Mouse (Mus musculus) heart, embryonic 16.5 days (tissue): Measurements from ENCODE around the gene Esrp2. TPM values are rescaled to one million over a fixed set of nuclear protein-coding genes. Genes with fewer than 3 reads are reported as not detected.

ENCODE experiments used
- ATAC-seq: fragments of 200-750 bp; cut with Nextera tagmentation; replicated peaks from 2 replicates; pipeline ENCODE4 v1.8.0; 2017; ENCODE audit warnings: moderate number of reproducible peaks; ENCODE audit not compliant: insufficient read depth, low FRiP score; ENCODE audit errors: extremely low read depth
- H3K27ac ChIP-seq: fragments of 300-500 bp; sonication (generic); 2 replicates; pipeline ENCODE4 v1.5.1; 2014; ENCODE audit warnings: mild to moderate bottlenecking, low read length, control low read depth, moderate library complexity
- H3K27me3 ChIP-seq: fragments of 300-500 bp; sonication (generic); 2 replicates; pipeline ENCODE4 v1.6.1; 2014; ENCODE audit warnings: low read length, mixed read lengths; ENCODE audit not compliant: control insufficient read depth, insufficient read depth
- H3K36me3 ChIP-seq: fragments of 300-500 bp; sonication (generic); 2 replicates; pipeline ENCODE4 v1.6.1; 2014; ENCODE audit not compliant: control insufficient read depth, insufficient read depth
- H3K4me1 ChIP-seq: fragments of 300-500 bp; sonication (generic); 2 replicates; pipeline ENCODE4 v1.6.1; 2014; ENCODE audit warnings: low read length, mixed read lengths; ENCODE audit not compliant: control insufficient read depth, insufficient read depth
- H3K4me2 ChIP-seq: fragments of 300-500 bp; sonication (generic); 2 replicates; pipeline ENCODE4 v1.6.1; 2014; ENCODE audit warnings: low read depth, mild to moderate bottlenecking, control low read depth, low read length
- H3K4me3 ChIP-seq: fragments of 300-500 bp; sonication (generic); 2 replicates; pipeline ENCODE4 v1.5.1; 2014; ENCODE audit warnings: mild to moderate bottlenecking, control low read depth, low read length
- H3K9ac ChIP-seq: fragments of 300-500 bp; sonication (generic); 2 replicates; pipeline ENCODE4 v1.6.1; 2014; ENCODE audit warnings: low read length, control low read depth
- H3K9me3 ChIP-seq: fragments of 300-500 bp; sonication (generic); replicated peaks from 2 replicates; pipeline ENCODE4 v1.6.1; 2016; ENCODE audit warnings: low read length; ENCODE audit not compliant: control insufficient read depth
- WGBS: fragments of 180-500 bp; shearing (Covaris S2); extraction: QIAGEN DNeasy Blood & Tissue Kit; methylation state at CpG from one replicate; pipeline ENCODE4 v1.1.7; 2014; 5-methylcytosine and 5-hydroxymethylcytosine counted together
- polyA plus RNA-seq: library from polyadenylated mRNA; unstranded; fragments of >200 nt; fragmentation: Nextera tagmentation; extraction: Ambion mirVana; gene quantifications from 2 replicates; pipeline ENCODE4 v1.2.1, GENCODE M21; 2015

The Esrp2 gene
- 1.9 and 6.6 TPM in 2 replicates for polyA plus RNA-seq

- H3K27me3 ChIP-seq: peaks cover 23% of the 10 kb centered on the region
- H3K27ac ChIP-seq: peak within 1 kb of the TSS; percentile 57
- under 1% methylated on average over 85 of the region's 86 CpGs for WGBS
- H3K9ac ChIP-seq: peak within 1 kb of the TSS; percentile 74
- ATAC-seq: peak; percentile 25; the same call in 1 of the 2 replicates
- peak within 1 kb of the TSS; percentile 81 for H3K4me2 ChIP-seq
- H3K4me1 ChIP-seq: peaks cover 21% of the 10 kb centered on the region
- no peaks in the 10 kb centered on the region for H3K9me3 ChIP-seq
- H3K36me3 ChIP-seq: peaks cover 4% of the 10 kb centered on the region; the same call in 1 of the 2 replicates
- H3K4me3 ChIP-seq: peak within 1 kb of the TSS; percentile 71
These were observed at the start of gene Esrp2 for GRCm38 (mm10) chr8:106136156-106137130. TSS of gene Esrp2 (minus strand) at chr8:106136974.

- WGBS: 90% methylated on average over 3 of the region's 3 CpGs
- ATAC-seq: no peak
- Histone ChIP-seq H3K27me3 (no peaks in the 10 kb centered on the region), H3K4me1 (no peaks in the 10 kb centered on the region), H3K36me3 (peaks cover 10% of the 10 kb centered on the region; the same call in 1 of the 2 replicates), H3K4me2 (no peak overlapping the region), H3K4me3 (no peak overlapping the region), H3K27ac (no peak overlapping the region), H3K9me3 (no peaks in the 10 kb centered on the region), H3K9ac (no peak overlapping the region)
These were observed 49.6 kb upstream of the Esrp2 start for GRCm38 (mm10) chr8:106186394-106186793.

- WGBS: 87% methylated on average over 8 of the region's 8 CpGs
- Histone ChIP-seq H3K36me3 (peaks cover 10% of the 10 kb centered on the region; the same call in 1 of the 2 replicates), H3K9me3 (no peaks in the 10 kb centered on the region)
These were observed 49.0 kb upstream of the Esrp2 start for GRCm38 (mm10) chr8:106185628-106186270.

GRCm38 (mm10) chr8:106178428-106178827, 41.7 kb upstream of the Esrp2 start:
- H3K27ac ChIP-seq: no peak overlapping the region
- WGBS: 61% methylated on average over 2 of the region's 2 CpGs
- no peaks in the 10 kb centered on the region for H3K36me3 ChIP-seq

More at GRCm38 (mm10) chr8:106185628-106186270, 49.0 kb upstream of the Esrp2 start:
- Histone ChIP-seq H3K4me1 (no peaks in the 10 kb centered on the region), H3K27ac (no peak overlapping the region), H3K9ac (no peak overlapping the region), H3K4me2 (no peak overlapping the region), H3K4me3 (no peak overlapping the region), H3K27me3 (no peaks in the 10 kb centered on the region)
- ATAC-seq: no peak

GRCm38 (mm10) chr8:106177594-106177993, 40.8 kb upstream of the Esrp2 start:
- Histone ChIP-seq H3K36me3 (no peaks in the 10 kb centered on the region), H3K27ac (no peak overlapping the region), H3K4me1 (peaks cover 2% of the 10 kb centered on the region; the same call in 1 of the 2 replicates), H3K9me3 (no peaks in the 10 kb centered on the region), H3K4me2 (no peak overlapping the region), H3K27me3 (no peaks in the 10 kb centered on the region), H3K9ac (no peak overlapping the region), H3K4me3 (no peak overlapping the region)
- WGBS: 61% methylated on average over 1 of the region's 1 CpGs
- ATAC-seq: no peak

More at GRCm38 (mm10) chr8:106178428-106178827, 41.7 kb upstream of the Esrp2 start:
- Histone ChIP-seq H3K9ac (no peak overlapping the region), H3K9me3 (no peaks in the 10 kb centered on the region), H3K27me3 (no peaks in the 10 kb centered on the region), H3K4me1 (peaks cover 2% of the 10 kb centered on the region; the same call in 1 of the 2 replicates), H3K4me3 (no peak overlapping the region), H3K4me2 (no peak overlapping the region)
- ATAC-seq: no peak

GRCm38 (mm10) chr8:106176891-106177290, 40.1 kb upstream of the Esrp2 start:
- Histone ChIP-seq H3K27me3 (no peaks in the 10 kb centered on the region), H3K4me1 (peaks cover 2% of the 10 kb centered on the region; the same call in 1 of the 2 replicates), H3K27ac (no peak overlapping the region), H3K36me3 (no peaks in the 10 kb centered on the region), H3K9ac (no peak overlapping the region), H3K9me3 (no peaks in the 10 kb centered on the region), H3K4me2 (no peak overlapping the region), H3K4me3 (no peak overlapping the region)
- no peak for ATAC-seq
- 22% methylated on average over 1 of the region's 1 CpGs for WGBS

GRCm38 (mm10) chr8:106173566-106173965, 36.8 kb upstream of the Esrp2 start:
- H3K4me3 ChIP-seq: no peak overlapping the region
- no peaks in the 10 kb centered on the region for H3K9me3 ChIP-seq
- H3K36me3 ChIP-seq: no peaks in the 10 kb centered on the region
- H3K9ac ChIP-seq: no peak overlapping the region
- 73% methylated on average over 3 of the region's 3 CpGs for WGBS
- H3K27ac ChIP-seq: no peak overlapping the region
- peaks cover 7% of the 10 kb centered on the region for H3K4me1 ChIP-seq
- ATAC-seq: no peak
- H3K27me3 ChIP-seq: no peaks in the 10 kb centered on the region
- no peak overlapping the region for H3K4me2 ChIP-seq

- Histone ChIP-seq H3K27ac (peak overlapping the region; percentile 74; the same call in 1 of the 2 replicates), H3K36me3 (no peaks in the 10 kb centered on the region), H3K4me3 (peak overlapping the region; percentile 94), H3K4me2 (peak overlapping the region; percentile 85), H3K27me3 (no peaks in the 10 kb centered on the region), H3K9me3 (no peaks in the 10 kb centered on the region), H3K9ac (peak overlapping the region; percentile 89), H3K4me1 (peaks cover 16% of the 10 kb centered on the region)
- ATAC-seq: no peak
- 25% methylated on average over 6 of the region's 6 CpGs for WGBS
These were observed 33.2 kb upstream of the Esrp2 start for GRCm38 (mm10) chr8:106169934-106170480.
